Mouse (Mus musculus): ENCODE data around the gene Krt80. TPM values are rescaled to one million over a fixed set of nuclear protein-coding genes. Genes with fewer than 3 reads are reported as not detected.

The Krt80 gene
- polyA plus RNA-seq, 1 experiment from 2014 or later, result 33.5 TPM

GRCm38 (mm10) chr15:101315378-101315777, 54.6 kb downstream of the Krt80 start:
- Histone ChIP-seq H3K4me2 (replicated peaks) (peak overlapping the region; percentile 56), H3K4me1 (0 out of 2 replicates have a peak, but pooled peaks cover 10% of the 10 kb centered on the region), H3K36me3 (no peaks in the 10 kb centered on the region), H3K27ac (replicated peaks) (no peak overlapping the region), H3K9me3 (replicated peaks) (no peaks in the 10 kb centered on the region), H3K9ac (no peak overlapping the region), H3K27me3 (no peaks in the 10 kb centered on the region), H3K4me3 (replicated peaks) (peak overlapping the region; percentile 43; the same call in 1 of the 2 replicates)
- ATAC-seq (ENCODE audit: insufficient number of reproducible peaks, low FRiP score, low TSS enrichment, low read depth), result no peak
- WGBS, result 88% methylated on average over 4 of the region's 4 CpGs

GRCm38 (mm10) chr15:101312006-101312405, 58.0 kb downstream of the Krt80 start:
- no peak for ATAC-seq (ENCODE audit: insufficient number of reproducible peaks, low FRiP score, low TSS enrichment, low read depth)
- Histone ChIP-seq H3K9me3 (replicated peaks) (no peaks in the 10 kb centered on the region), H3K27ac (replicated peaks) (no peak overlapping the region), H3K9ac (no peak overlapping the region), H3K4me3 (replicated peaks) (no peak overlapping the region), H3K36me3 (no peaks in the 10 kb centered on the region), H3K4me1 (peaks cover 19% of the 10 kb centered on the region), H3K4me2 (replicated peaks) (no peak overlapping the region), H3K27me3 (no peaks in the 10 kb centered on the region)
- WGBS, result 81% methylated on average over 6 of the region's 6 CpGs

GRCm38 (mm10) chr15:101311087-101311770, 58.7 kb downstream of the Krt80 start:
- no peaks in the 10 kb centered on the region for H3K36me3 ChIP-seq
- H3K4me1 ChIP-seq, result peaks cover 17% of the 10 kb centered on the region
- no peak overlapping the region for H3K27ac ChIP-seq (replicated peaks)
- no peak for ATAC-seq (ENCODE audit: insufficient number of reproducible peaks, low FRiP score, low TSS enrichment, low read depth)
- H3K4me3 ChIP-seq (replicated peaks), result no peak overlapping the region
- H3K27me3 ChIP-seq, result no peaks in the 10 kb centered on the region
- no peaks in the 10 kb centered on the region for H3K9me3 ChIP-seq (replicated peaks)
- WGBS, result 35% methylated on average over 13 of the region's 15 CpGs
- no peak overlapping the region for H3K9ac ChIP-seq
- H3K4me2 ChIP-seq (replicated peaks), result no peak overlapping the region

GRCm38 (mm10) chr15:101309493-101309892, 60.5 kb downstream of the Krt80 start:
- no peaks in the 10 kb centered on the region for H3K36me3 ChIP-seq
- no peak overlapping the region for H3K27ac ChIP-seq (replicated peaks)
- H3K9ac ChIP-seq, result no peak overlapping the region
- no peaks in the 10 kb centered on the region for H3K9me3 ChIP-seq (replicated peaks)
- 39% methylated on average over 5 of the region's 5 CpGs for WGBS
- ATAC-seq (ENCODE audit: insufficient number of reproducible peaks, low FRiP score, low TSS enrichment, low read depth), result no peak
- no peak overlapping the region for H3K4me2 ChIP-seq (replicated peaks)
- peaks cover 9% of the 10 kb centered on the region for H3K4me1 ChIP-seq
- H3K27me3 ChIP-seq, result no peaks in the 10 kb centered on the region
- no peak overlapping the region for H3K4me3 ChIP-seq (replicated peaks)

GRCm38 (mm10) chr15:101308440-101309348, 61.3 kb downstream of the Krt80 start:
- H3K9me3 ChIP-seq (replicated peaks), result no peaks in the 10 kb centered on the region
- no peak overlapping the region for H3K4me3 ChIP-seq (replicated peaks)
- no peaks in the 10 kb centered on the region for H3K27me3 ChIP-seq
- H3K36me3 ChIP-seq, result no peaks in the 10 kb centered on the region
- peaks cover 9% of the 10 kb centered on the region for H3K4me1 ChIP-seq
- no peak overlapping the region for H3K9ac ChIP-seq
- H3K27ac ChIP-seq (replicated peaks), result peak overlapping the region; percentile 39
- no peak overlapping the region for H3K4me2 ChIP-seq (replicated peaks)
- no peak for ATAC-seq (ENCODE audit: insufficient number of reproducible peaks, low FRiP score, low TSS enrichment, low read depth)
- WGBS, result 35% methylated on average over 13 of the region's 13 CpGs

- no peak overlapping the region for H3K4me2 ChIP-seq (replicated peaks)
- H3K4me3 ChIP-seq (replicated peaks), result no peak overlapping the region
- H3K27me3 ChIP-seq, result no peaks in the 10 kb centered on the region
- H3K9me3 ChIP-seq (replicated peaks), result no peaks in the 10 kb centered on the region
- ATAC-seq (ENCODE audit: insufficient number of reproducible peaks, low FRiP score, low TSS enrichment, low read depth), result no peak
- no peak overlapping the region for H3K27ac ChIP-seq (replicated peaks)
- H3K36me3 ChIP-seq, result no peaks in the 10 kb centered on the region
- peaks cover 9% of the 10 kb centered on the region for H3K4me1 ChIP-seq
- H3K9ac ChIP-seq, result no peak overlapping the region
- WGBS, result 94% methylated on average over 4 of the region's 4 CpGs
These were observed 63.5 kb downstream of the Krt80 start for GRCm38 (mm10) chr15:101306459-101306858.

- Histone ChIP-seq H3K27me3 (no peaks in the 10 kb centered on the region), H3K4me3 (replicated peaks) (no peak overlapping the region), H3K9ac (no peak overlapping the region), H3K4me2 (replicated peaks) (no peak overlapping the region), H3K9me3 (replicated peaks) (no peaks in the 10 kb centered on the region), H3K4me1 (peaks cover 3% of the 10 kb centered on the region), H3K27ac (replicated peaks) (no peak overlapping the region), H3K36me3 (no peaks in the 10 kb centered on the region)
- WGBS, result 76% methylated on average over 4 of the region's 4 CpGs
- ATAC-seq (ENCODE audit: insufficient number of reproducible peaks, low FRiP score, low TSS enrichment, low read depth), result no peak
These were observed 66.1 kb downstream of the Krt80 start for GRCm38 (mm10) chr15:101303830-101304229.

- Histone ChIP-seq H3K4me1 (0 out of 2 replicates have a peak, but pooled peaks cover 6% of the 10 kb centered on the region), H3K9me3 (replicated peaks) (no peaks in the 10 kb centered on the region), H3K36me3 (no peaks in the 10 kb centered on the region), H3K27ac (replicated peaks) (no peak overlapping the region), H3K4me3 (replicated peaks) (no peak overlapping the region), H3K4me2 (replicated peaks) (no peak overlapping the region), H3K27me3 (no peaks in the 10 kb centered on the region), H3K9ac (no peak overlapping the region)
- no peak for ATAC-seq (ENCODE audit: insufficient number of reproducible peaks, low FRiP score, low TSS enrichment, low read depth)
- 74% methylated on average over 3 of the region's 3 CpGs for WGBS
These were observed 67.8 kb downstream of the Krt80 start for GRCm38 (mm10) chr15:101302201-101302600.

- Histone ChIP-seq H3K27ac (replicated peaks) (no peak overlapping the region), H3K4me3 (replicated peaks) (no peak overlapping the region), H3K36me3 (no peaks in the 10 kb centered on the region), H3K9ac (no peak overlapping the region), H3K4me1 (peaks cover 8% of the 10 kb centered on the region; the same call in 1 of the 2 replicates), H3K9me3 (replicated peaks) (no peaks in the 10 kb centered on the region), H3K4me2 (replicated peaks) (no peak overlapping the region), H3K27me3 (no peaks in the 10 kb centered on the region)
- WGBS, result 73% methylated on average over 6 of the region's 6 CpGs
- ATAC-seq (ENCODE audit: insufficient number of reproducible peaks, low FRiP score, low TSS enrichment, low read depth), result no peak
These were observed 69.8 kb downstream of the Krt80 start for GRCm38 (mm10) chr15:101300128-101300527.

- Histone ChIP-seq H3K9me3 (replicated peaks) (no peaks in the 10 kb centered on the region), H3K4me2 (replicated peaks) (no peak overlapping the region), H3K9ac (no peak overlapping the region), H3K27ac (replicated peaks) (no peak overlapping the region), H3K27me3 (no peaks in the 10 kb centered on the region), H3K4me3 (replicated peaks) (no peak overlapping the region), H3K36me3 (no peaks in the 10 kb centered on the region), H3K4me1 (peaks cover 10% of the 10 kb centered on the region; the same call in 1 of the 2 replicates)
- ATAC-seq (ENCODE audit: insufficient number of reproducible peaks, low FRiP score, low TSS enrichment, low read depth), result no peak
- 83% methylated on average over 14 of the region's 14 CpGs for WGBS
These were observed 70.4 kb downstream of the Krt80 start for GRCm38 (mm10) chr15:101299480-101299960.

- H3K4me3 ChIP-seq (replicated peaks), result no peak overlapping the region
- H3K36me3 ChIP-seq, result no peaks in the 10 kb centered on the region
- WGBS, result 15% methylated on average over 7 of the region's 7 CpGs
- H3K4me1 ChIP-seq, result peaks cover 19% of the 10 kb centered on the region
- no peaks in the 10 kb centered on the region for H3K9me3 ChIP-seq (replicated peaks)
- no peak for ATAC-seq (ENCODE audit: insufficient number of reproducible peaks, low FRiP score, low TSS enrichment, low read depth)
- H3K9ac ChIP-seq, result no peak overlapping the region
- no peaks in the 10 kb centered on the region for H3K27me3 ChIP-seq
- H3K27ac ChIP-seq (replicated peaks), result no peak overlapping the region
- H3K4me2 ChIP-seq (replicated peaks), result no peak overlapping the region
These were observed 71.4 kb downstream of the Krt80 start for GRCm38 (mm10) chr15:101298550-101298949.

Measured in embryonic facial prominence, embryonic 15.5 days (tissue).